Mouse (Mus musculus) brain, adult 2 months (tissue): ENCODE measurements at regions not wholly inside any gene's neighbourhood (a gene's known extent, or its start where the extent isn't known, plus 50 kb on each side); places are given as distances from the start of the nearest gene placed in this dataset.
A peak's percentile ranks its signal among the peaks of the same experiment; 100 is the strongest.

Experiments used
- DNase-seq: peaks from one replicate; pipeline ENCODE4 v3.0.0; 2011; ENCODE audit warnings: low read depth, low spot score

DNA sequence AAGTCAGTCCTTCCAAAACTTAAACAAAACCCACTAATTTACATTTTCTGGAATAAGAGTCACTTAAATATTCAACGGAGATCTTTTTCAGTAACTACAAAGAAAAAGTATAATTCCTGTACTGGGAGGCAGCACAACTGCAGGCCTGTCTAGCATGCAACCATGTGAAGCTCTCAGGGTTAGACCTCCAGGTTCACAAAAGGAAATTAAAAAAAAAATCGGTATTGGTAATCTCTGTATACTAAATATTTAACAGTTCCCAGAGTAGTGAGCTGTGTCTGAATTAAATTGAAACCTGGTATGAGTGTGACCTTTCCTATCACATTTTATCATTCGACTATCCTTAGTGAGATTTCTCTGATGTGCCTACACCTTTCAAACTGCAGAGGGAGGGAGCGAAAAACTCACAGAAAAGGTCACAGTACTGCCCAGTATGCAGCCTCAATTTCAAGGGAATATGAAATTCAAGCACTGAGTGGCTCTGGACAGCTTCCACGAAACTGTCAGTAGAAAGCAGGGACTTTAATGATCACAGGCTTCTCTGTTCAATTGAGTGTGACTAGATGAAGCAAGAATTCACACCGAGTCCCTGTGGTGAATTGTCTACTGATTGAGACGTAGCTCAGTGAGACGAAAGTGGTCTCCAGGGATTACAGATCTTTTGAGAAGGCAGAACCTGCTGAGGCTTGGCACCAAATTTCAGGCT is 197.9 kb upstream of the Spock3 start:
- DNase-seq = peak; percentile 32

DNA sequence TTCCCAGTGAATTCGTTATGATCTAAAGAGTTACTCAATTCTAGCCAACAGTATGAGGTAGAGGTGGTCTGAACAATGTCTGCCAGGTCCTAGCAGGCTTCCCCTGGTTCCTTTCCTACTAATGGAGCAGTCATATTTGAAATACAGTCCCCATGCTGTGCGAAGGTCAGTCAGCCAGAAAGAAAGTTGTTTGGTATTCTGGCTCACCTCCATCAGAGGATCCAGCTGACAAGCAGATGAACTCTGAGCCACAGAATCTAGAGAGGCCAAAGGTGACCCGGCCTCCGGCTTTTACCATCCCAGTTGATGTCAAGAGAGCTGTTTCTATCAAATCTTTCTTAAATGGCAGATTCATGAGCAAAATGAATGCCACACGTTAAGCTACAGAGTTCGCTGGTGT is 177.0 kb upstream of the Spock3 start:
- no peak for DNase-seq

DNA sequence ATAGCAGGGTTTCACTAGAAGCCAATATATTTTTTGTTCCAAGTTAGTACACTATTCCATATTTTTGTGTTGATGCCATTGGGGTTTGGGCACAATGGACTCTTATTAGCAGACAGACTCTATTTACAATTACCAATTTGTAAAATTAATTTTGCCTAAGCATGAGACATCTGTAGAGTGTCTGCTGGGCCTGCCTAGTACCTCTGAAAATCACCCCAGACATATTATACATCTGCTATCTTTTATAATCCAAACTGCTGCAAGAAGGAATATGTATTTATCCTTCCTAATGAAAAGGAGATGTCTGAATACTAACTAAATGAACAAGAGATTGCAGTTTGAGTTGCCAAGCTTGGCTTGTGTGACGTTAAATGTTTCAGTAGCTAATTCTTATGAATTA is 146.3 kb upstream of the Spock3 start:
- no peak for DNase-seq
